Mouse (Mus musculus): ENCODE results near the gene Fpr3. TPM values are rescaled to one million over a fixed set of nuclear protein-coding genes. Genes with fewer than 3 reads are reported as not detected.

Fpr3 gene
- total RNA-seq (2012; rRNA removed) = not detected in 2 replicates
- not detected for polyA plus RNA-seq (2012; ENCODE audit: insufficient read depth in 1 of 2, insufficient read length in 2 of 2, low read depth in 1 of 2, low replicate concordance in 2 of 2, missing spikeins in 1 of 2)

DNA sequence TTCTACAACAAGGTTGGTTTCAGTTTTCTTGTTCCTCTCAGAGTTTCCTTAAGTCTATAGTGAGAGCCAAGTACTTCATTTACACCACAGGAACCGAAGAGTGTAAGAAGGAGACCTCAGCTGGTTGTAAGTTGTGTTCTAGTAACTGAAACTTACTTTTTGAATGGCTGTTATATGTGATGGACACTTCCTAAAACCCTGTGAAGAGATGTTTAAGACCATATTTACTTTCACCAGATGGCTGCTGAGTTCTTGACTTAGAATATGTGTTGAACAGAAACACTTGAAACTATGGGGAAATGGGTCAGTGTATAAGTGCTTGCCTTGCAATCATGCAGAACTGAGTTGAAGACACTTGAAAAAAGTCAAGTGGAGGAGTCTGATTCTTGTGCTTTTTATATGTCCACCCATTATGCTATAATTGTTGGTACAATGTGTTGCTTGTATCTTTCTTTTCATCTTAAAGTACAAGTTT is at the start of gene Fpr3, which contains the start of gene Fpr2:
TSS of gene Fpr3 (plus strand) at position 79 of the 475 bp plus-strand sequence.
TSS of gene Fpr2 (plus strand) at position 51 of the 475 bp plus-strand sequence.
- Histone ChIP-seq H3K9me3 (replicated peaks; ENCODE audit: insufficient read depth, low read length) (no peaks in the 10 kb centered on the region), H3K27ac (ENCODE audit: control insufficient read depth, low read depth, low read length) (no peak within 1 kb of the TSS), H3K4me3 (ENCODE audit: control insufficient read depth in 1 of 2, insufficient read depth in 1 of 2, low read depth in 2 of 2, low read length in 2 of 2) (no peak within 1 kb of the TSS), H3K79me2 (ENCODE audit: control insufficient read depth, insufficient read depth, low read length, poor library complexity) (no peaks in the 10 kb centered on the region), H3K9ac (ENCODE audit: control insufficient read depth, low read depth, low read length, poor library complexity, severe bottlenecking) (no peak within 1 kb of the TSS), H3K36me3 (ENCODE audit: control insufficient read depth in 1 of 2, insufficient read depth in 2 of 2, low read length in 2 of 2) (no peaks in the 10 kb centered on the region), H3K4me1 (ENCODE audit: control insufficient read depth in 1 of 2, insufficient read depth in 2 of 2, low read length in 2 of 2) (no peaks in the 10 kb centered on the region), H3K27me3 (ENCODE audit: control insufficient read depth in 1 of 2, insufficient read depth in 2 of 2, low read length in 2 of 2) (no peaks in the 10 kb centered on the region)
- no peak for TF ChIP-seq ZKSCAN1 (IDR thresholded peaks at IDR 0.05; ENCODE audit: low read depth, low read length)
- TF ChIP-seq MAFK (IDR thresholded peaks at IDR 0.05; ENCODE audit: borderline replicate concordance, low read depth, low read length) = no peak
- no peak for TF ChIP-seq ZC3H11A (IDR thresholded peaks at IDR 0.05; ENCODE audit: low read depth, low read length)
- no peak for TF ChIP-seq USF1 (IDR thresholded peaks at IDR 0.05; ENCODE audit: low read depth, low read length)
- no peak for TF ChIP-seq E2F4 (IDR thresholded peaks at IDR 0.05; ENCODE audit: borderline replicate concordance, low read depth, low read length)
- no peak for TF ChIP-seq TAL1 (IDR thresholded peaks at IDR 0.05; ENCODE audit: low read length)
- TF ChIP-seq TBP (IDR thresholded peaks at IDR 0.05; ENCODE audit: low read depth, low read length) = no peak
- TF ChIP-seq ZMIZ1 (IDR thresholded peaks at IDR 0.05; ENCODE audit: low read depth, low read length) = no peak
- no peak for TF ChIP-seq GATA1 (IDR thresholded peaks at IDR 0.05; ENCODE audit: low read depth, low read length)
- no peak for TF ChIP-seq JUND (IDR thresholded peaks at IDR 0.05; ENCODE audit: low read depth, low read length)
- TF ChIP-seq POLR2A (IDR thresholded peaks at IDR 0.05; ENCODE audit: control insufficient read depth in 1 of 2, insufficient read depth in 1 of 2, low read depth in 1 of 2, low read length in 2 of 2, poor library complexity in 1 of 2) = no peak
- no peak for TF ChIP-seq USF2 (IDR thresholded peaks at IDR 0.05; ENCODE audit: borderline replicate concordance in 1 of 2, insufficient read depth in 1 of 2, low read depth in 1 of 2, low read length in 2 of 2)
- no peak for TF ChIP-seq HCFC1 (IDR thresholded peaks at IDR 0.05; ENCODE audit: low read depth, low read length)
- no peak for TF ChIP-seq POLR2AphosphoS2 (IDR thresholded peaks at IDR 0.05; ENCODE audit: low read length)
- TF ChIP-seq CHD2 (IDR thresholded peaks at IDR 0.05; ENCODE audit: low read length) = no peak
- no peak for TF ChIP-seq NRF1 (IDR thresholded peaks at IDR 0.05; ENCODE audit: insufficient read depth, low read depth, low read length, poor library complexity, severe bottlenecking)
- TF ChIP-seq MEF2A (IDR thresholded peaks at IDR 0.05; ENCODE audit: extremely low read depth, insufficient replicate concordance, low read depth, low read length, poor library complexity, severe bottlenecking) = no peak
- TF ChIP-seq TCF12 (IDR thresholded peaks at IDR 0.05; ENCODE audit: low read depth, low read length) = no peak
- no peak for TF ChIP-seq RAD21 (IDR thresholded peaks at IDR 0.05; ENCODE audit: low read depth, low read length)
- TF ChIP-seq CHD1 (IDR thresholded peaks at IDR 0.05; ENCODE audit: low read depth, low read length) = no peak
- no peak for DNase-seq (ENCODE audit: low read depth, low spot score)

Measured in MEL (cell line).